Mouse (Mus musculus): ENCODE measurements around the gene Sema4d. TPM values are rescaled to one million over a fixed set of nuclear protein-coding genes. Genes with fewer than 3 reads are reported as not detected.

The Sema4d gene
- total RNA-seq, 2 experiments from 2014 or later = 96.5 to 108 TPM

DNA sequence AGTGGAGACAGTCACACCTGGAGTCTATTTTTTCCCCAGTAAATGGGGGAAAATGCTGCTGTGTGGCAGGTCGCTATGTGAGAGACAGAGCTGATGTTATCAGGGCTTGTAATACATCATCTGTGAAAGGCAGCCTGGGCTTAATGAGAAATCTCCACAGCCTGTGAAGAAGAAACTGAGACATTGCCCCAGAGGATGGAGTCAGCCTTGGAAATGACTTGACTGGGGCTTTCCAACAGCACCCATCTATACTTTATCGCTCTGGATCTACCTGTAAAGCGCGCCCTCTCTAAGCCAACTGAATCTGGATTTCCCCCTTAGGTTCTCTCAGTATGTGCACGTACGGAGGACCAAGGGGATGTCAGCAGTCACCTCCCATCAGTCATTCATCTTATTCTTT lies 21.1 kb upstream of the Sema4d start:
- DNase-seq = no peak

DNA sequence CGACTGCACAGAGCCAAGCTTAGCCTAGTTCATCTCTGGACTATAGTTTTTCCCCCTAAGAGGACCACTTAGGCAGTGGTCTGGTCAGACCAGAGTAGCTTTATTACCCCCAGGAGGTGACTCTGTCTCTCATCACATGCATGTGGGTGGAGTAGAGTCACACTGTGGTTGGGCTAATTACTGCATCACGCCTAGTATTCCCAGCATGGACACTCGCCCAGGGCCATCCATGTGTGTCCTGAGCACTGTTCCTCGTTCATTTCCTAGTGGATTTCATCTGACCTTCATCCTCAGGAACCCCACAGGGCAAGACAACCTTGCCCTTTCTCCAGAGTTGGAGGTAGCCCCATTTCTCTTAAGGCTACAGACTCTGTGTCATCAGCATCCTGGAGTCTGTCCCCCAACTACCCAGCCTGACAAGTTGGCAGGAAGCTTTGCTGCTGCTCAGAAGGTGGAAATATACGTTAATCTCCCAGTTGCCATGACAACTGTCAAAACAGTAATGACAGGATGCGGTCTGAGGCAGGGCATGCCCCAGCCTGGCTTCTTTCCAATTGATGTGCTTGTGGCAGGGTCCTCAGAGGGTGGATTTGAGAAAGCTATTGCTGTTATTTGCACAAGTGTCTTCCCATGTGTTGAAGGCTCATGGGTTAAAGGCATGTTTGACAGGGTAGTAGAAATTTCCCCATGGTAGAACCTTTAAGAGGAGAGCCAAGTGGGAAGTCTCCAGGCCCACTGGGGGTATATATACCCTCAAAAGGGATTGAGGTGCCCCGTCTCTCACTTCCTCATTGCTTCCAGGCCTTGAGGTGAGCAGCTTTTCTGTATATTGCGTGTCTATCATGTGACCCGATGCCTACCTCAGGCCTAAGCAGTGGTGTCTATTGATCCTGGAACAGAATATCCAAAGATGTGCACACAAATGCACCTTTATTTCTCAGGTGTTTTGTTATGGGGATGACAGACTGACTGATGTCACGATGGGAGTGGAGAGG lies 20.4 kb upstream of the Sema4d start:
- DNase-seq = no peak

DNA sequence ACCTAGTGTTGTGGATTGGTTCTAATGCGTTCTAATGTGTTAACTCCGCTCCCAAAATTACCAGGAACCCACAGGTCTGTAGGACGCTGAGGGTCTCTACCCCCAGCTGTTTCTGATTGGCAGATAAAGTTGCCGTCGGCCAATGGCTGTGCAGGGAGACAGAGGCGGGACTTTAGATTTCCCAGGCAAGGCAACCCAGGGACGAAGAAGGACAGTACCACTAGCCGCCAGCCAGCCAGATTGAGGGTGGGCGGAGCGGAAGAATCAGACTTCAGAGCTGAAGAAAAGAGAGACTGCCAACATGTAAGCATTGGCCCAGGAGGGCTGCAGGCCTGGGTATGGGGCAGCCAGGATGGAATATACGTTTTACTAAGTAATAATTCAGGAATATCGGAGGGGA lies 14.6 kb upstream of the Sema4d start:
- no peak for DNase-seq

DNA sequence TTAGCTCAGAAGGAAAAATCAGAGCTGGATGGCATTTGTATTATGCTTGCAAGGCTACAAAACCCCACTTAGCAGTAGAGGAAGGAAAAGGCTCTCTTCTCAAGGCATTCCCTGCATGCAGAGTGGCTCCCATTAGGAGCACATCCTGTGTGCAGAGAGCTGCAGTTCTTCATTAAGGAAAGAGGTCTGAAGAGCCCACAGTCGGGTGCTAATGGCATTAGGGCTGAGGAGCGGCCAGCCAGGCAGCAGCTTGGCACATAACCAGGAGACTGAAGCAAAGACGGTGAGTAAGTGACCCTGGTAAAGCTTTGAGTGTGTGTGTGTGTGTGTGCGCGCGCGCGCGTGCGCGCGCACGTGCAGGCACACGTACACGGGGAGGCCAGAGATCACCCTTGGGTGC lies 12.7 kb upstream of the Sema4d start:
- no peak for DNase-seq

DNA sequence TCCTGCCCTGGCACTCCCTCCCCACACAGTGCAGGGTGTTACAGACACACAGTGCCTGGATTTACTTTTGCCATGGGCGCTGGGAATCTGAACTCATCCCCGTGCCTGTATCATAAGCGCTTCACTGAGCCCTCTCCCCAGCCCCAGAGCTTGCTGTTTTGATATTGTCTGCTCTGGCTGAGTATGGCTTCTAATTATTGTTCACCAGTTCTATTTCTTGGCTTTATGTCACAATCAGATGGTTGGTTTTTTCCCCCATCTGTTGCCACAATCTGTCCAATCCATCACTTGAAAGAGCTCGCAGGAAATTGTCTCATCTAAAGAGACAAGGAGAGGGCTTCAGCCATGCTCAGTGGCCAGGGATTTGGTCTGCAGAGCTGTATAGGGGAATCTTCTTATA lies 12.1 kb upstream of the Sema4d start:
- DNase-seq = peak; percentile 41 to 54

DNA sequence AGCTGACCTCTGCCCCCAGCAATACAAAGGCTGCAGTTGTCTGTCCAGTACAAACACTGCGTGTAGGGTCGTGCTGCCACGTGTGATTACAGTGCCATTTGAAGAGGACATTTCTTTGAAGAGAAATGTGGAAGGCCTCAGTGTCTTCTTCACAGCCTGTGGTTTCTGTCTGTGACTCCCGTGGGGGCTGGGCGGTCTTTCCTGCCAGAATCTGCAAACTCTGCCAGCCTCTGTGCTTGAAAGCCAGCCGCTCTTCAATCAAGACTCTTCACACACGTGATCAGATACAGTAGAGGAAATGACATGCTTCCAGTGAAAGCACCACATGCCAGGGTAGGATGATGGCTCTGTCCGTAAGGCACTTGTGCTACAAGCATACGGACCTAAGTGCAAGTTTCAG lies 7.4 kb upstream of the Sema4d start:
- no peak for DNase-seq

DNA sequence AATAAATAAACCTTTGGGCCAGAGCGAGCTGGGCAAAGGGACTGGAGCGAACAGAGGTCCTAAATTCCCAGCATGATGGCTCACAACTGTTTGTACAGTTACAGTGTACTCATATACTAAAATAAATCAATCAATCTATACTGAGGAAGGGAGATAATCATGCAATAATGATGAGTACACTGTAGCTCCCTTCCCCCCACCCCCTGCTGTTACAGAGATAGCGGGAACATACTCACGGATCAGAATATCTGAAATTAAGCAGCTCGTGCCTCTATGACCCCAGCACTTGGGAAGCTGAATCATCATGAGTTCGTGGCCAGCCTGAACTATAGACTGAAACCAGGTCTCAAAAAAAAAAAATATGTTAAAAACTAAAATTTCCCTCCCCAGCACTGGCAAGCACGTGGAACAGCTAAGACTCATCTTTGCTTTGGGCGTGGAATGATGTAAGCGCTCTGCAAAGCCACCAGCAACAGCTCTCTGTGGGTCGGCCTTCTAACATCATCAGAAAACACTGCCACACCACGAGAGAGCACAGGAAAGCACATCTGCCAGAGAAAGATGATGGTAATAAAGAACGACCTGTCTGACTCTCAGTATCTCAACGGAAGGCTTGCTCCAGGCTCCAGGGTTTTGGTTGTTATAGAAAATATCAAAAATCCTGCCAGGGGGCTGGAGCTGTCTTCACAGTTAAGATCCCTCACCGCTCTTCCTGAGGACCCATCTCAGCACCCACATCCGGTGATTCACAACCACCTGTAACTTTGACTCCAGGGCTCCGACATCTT lies 6.4 kb upstream of the Sema4d start:
- DNase-seq = no peak

DNA sequence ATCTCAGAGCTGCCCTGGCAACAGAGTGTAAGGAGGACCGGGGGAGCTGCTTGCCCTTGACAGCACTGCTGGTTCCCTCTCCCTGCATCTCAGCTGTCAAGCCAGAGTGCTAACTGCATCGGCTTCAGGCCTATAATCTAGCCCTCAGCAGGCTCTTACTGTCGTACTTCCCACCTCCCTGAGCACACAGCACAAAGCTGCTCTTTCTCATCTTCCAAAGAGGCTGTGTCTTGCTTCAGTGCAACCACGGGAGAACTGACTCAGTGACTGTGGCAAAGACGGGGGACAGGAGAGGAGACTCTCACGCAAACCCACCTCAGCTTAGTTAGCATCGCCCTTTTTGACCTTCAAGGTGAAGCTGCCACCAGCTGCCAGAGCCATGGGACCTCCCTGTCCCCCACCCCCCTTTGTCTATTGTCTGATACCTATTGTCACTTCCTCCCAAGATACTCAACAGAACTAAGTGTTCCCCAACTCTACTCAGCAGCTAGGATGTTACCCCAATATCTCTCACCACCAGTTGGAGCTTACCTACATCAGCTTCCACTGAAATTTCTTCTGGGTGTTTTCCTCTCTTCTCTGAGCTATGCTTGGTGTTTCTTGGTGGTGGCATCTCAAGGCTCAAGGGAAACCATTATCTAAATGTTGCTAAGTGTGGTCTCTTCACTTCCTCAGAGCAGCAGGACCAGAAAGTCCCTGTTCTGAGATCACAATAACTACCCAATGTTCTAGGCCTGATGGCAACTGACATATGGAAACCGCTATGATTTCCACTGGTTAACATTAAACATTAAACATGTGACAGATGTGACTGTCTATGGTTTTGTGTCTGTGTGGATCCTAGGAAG lies 4.6 kb upstream of the Sema4d start:
- no peak for DNase-seq

DNA sequence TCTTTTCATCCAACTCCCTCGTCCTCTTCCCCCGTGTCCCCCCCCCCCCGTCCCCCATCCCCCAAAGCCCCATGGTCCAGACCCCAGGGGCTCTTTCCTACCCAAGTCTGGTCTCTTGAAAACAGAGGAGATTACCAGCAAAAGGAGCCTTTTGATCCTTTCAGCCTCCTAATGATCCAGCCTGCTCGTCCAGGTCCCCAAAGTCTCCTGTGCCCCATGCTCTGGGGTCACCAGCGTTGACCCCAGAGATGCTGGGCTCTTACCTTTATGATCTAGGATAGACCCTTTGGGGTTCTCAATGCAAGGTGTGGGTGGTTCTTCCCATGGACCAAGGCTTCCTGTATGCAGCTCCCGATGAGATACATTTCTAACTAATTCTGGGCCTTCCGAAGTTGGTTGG lies 401 bp upstream of the Sema4d start:
- no peak for DNase-seq

DNA sequence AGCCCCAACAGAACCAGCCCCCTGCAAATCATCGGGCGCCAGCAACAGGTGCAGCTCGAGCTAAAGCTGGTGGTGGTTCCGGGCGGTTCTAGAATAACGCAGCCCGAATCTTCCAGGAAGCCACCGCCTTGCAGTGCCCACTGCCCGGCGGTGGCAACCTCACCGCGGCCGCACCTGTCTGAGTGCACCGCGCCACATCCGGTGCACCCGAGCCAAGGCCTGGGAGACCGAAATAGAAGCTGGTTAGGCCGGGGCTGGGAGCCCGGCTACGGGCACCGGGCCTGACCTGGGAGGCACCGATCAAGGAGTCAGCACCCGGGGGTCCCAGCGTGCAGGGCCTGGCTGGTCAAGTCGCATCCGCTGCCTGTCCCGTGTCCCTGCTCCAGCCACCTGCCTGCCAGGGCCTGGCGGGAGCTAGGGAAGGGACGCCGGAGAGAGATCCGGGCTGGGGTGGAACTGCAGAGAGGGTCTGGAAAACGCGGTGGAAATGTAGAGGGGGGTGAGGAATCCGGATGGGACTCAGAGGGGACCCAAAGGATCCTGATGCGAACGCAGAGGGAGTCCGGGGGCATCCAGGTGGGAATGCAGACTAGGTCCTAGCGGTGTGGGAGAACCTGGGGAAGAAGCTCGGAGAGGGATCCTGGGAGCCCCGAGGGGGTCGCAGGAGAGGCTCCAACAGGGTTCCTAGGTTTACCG lies 670 bp downstream of the Sema4d start:
- DNase-seq = peak; percentile 51 to 54

DNA sequence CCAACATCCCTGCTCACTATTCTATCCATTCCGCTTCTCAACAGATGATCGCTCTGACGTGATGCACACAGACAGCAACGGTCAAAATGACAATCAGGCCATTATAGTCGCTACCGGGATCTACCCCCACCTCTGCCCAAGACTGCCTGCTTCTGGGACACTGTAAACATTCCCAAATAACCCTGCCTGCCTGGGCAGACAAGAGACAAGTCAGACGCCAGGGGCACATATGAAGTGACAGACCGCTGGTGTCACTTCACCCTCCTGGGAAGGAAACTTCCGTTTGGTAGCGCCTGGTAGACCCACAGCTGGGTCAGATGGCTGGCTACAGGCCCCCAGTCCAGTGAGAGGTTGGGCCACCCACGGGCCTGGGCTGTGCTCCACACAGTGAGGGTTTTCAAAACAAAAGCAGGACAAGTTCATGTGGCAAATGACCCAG lies 1.4 kb downstream of the Sema4d start:
- DNase-seq = peak; percentile 31 to 48

DNA sequence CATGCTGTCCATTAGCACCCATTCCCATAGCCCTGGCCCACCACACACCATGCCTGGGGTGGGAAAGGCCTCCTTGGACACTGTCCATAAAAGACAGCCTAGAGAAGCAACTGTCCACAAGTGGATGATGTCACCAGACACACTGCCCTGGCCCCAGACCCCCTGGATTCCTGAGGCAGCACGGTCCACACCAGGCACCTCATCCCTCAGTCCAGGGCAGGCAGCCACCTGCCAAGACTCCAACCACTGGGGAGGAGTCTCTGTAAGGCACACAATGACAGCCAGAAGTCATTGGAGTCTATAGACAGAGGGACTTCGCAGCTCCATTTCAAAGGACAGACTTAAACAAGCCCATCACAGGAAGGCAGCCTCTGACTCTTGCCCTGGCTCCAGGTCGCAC lies 1.9 kb downstream of the Sema4d start:
- DNase-seq = no peak

DNA sequence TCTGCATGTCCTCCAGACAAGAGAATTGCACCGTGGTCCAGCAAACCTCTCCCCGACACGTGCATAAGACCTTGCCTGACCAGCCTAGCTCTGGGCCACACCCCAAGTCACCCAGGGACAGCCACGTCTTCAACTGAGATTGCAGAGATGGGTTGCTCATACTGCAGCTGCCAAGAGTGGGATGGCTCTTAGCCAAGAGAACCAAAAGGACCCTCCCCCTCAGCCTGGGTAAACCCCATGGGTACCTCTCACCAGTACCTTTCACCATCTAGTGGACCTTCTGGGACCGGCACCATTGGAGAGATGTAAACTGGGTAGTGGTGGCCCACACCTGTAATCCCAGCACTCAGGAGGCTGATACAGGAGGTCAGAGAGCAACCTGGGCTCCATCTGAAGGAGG lies 2.8 kb downstream of the Sema4d start:
- DNase-seq = no peak

DNA sequence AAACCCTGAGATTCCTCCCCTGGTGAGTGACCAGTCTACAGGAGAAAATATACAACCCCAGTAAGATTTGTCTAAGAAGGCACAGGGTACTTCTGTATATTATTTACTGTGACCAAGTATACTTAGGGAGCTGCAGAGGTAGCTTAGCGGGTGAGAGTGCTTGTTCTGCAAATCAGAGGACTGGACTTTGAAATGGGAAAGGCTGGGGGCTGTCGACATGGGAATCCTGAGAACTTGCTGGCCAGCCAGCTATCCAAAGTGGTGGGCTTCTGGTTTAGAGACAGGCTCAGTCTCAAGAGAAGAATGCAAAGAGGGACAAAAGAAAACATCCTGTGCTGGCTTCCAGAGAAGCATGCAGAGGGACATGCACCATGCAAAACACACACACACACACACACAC lies 5.7 kb downstream of the Sema4d start:
- no peak for DNase-seq

DNA sequence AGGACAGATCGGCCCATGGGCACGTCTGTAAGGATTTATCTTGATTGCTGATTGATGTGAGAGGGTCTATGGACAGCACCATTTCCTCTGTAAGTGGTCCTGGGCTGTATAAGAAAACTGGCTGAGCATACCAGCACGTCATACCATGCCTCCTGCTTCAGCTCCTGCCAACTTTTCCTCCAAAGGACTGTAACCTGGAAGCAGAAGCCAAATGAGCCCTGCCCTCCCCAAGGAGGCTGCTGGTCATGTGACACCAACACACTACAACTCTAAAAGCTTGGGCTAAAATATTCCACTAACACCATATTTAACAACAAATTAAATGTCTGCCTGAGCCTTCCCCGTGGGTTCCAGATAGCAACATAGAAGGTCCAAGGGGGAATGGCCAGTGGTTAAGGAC lies 6.9 kb downstream of the Sema4d start:
- DNase-seq = no peak

DNA sequence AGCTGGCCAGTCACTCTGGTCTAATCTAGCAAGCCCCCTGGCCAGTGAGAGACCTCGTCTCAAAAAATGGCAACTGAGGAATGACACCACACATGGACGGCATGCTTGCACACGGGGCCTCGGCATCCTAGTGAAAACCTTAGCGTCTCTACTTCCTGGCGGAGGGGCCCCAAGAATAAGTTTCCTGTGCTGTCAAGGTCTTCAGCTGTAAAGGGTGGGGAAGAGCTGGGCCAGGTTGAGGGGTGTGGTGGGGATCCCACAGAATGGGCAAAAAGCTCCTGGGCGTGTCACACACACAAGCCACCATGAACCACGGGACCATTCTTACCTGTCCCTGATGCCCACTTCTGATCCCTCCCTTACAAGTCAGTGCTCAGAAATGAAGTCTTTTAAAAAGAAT lies 9.1 kb downstream of the Sema4d start:
- DNase-seq = no peak

DNA sequence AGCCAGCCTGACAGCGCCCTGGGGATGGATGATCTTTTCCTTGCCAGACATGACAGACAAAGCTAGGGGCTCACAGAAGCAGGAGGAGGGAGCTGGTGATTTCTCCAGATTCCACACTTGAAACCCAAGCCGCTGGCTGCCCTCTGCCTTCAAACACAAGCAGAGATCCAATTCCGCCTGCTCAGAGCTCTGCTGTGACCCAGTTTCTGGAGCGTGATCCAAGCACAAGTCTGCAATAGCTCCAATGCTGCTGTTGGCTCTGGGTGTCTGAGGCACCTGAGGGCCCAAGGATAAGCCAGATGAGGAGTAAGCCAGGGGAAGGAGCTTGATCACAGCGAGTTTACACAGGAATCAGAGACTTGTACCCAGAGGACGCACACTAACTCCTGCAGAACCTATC lies 9.7 kb downstream of the Sema4d start:
- DNase-seq = no peak

DNA sequence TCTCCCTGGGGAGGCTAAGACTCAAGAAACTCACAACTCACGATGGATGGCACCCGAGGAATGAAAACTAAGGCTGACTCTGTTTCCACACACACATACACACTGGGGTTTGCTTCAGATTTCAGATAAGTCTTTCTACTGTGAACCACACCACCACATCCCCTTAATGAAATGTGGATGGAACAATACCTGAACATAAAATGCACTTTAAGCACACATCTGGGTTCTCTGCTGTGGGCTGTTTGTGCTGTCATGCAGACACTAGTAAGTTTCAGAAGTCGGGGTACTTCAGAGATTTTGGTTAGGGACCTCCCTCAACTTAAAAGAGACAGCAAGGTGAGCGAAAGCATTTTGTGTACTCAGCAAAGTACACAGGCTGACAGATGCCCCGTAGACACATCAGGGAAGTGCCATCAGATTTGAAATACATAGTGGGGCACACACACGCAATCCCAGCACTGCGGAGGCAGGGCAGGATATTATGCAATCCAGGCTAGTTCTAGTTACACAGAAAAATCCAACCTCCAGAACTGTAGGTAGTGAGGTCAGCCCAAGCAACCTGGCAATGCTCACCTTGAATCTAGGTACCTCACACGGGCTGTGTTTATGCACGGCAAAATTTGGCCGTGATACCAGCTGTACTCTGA lies 12.9 kb downstream of the Sema4d start:
- no peak for DNase-seq

DNA sequence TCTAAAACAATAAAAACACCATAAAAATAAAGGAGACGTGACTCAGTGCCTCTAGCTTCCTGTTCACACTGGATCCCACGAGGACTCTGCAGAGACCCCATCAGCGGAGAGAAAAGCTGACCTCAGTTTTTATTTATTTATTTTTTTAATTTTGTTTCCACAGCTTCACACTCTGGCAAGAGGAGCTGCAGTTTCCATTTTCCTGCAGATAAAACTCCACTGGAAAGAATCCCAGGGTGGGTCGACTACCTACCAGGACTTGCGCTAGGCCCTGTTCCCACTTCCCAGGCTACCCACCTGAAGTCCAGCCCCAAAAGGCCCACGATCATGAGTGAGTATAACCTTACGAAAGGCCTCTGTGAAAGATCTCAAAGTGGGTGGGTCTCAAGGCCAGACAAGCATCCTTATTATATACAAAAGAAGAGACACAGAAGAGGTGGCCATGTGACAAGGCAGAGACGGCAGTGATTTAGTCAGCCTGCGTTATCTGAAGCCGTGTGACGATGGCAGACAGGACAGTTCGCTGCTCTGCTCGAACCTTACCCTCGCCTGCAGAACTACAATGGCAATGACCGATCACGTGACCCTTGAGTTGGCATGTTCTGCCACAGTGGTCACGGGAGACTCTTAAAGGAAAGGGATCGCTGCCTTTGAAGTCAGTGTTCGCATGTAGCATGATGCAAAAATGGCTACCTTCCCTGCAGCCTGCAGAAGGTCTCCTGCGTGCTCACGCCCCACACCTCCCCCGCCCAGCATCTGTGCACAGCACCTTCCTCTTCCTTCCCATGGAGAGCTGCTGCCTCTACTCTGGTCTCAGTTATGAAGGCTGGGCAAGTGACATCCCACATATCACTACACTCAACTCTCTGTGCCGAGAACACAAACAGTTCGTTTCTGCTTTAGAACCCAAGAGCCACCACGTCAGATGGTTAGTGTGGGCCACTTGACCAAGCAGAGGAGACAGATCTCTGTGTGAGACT lies 14.3 kb downstream of the Sema4d start:
- no peak for DNase-seq

DNA sequence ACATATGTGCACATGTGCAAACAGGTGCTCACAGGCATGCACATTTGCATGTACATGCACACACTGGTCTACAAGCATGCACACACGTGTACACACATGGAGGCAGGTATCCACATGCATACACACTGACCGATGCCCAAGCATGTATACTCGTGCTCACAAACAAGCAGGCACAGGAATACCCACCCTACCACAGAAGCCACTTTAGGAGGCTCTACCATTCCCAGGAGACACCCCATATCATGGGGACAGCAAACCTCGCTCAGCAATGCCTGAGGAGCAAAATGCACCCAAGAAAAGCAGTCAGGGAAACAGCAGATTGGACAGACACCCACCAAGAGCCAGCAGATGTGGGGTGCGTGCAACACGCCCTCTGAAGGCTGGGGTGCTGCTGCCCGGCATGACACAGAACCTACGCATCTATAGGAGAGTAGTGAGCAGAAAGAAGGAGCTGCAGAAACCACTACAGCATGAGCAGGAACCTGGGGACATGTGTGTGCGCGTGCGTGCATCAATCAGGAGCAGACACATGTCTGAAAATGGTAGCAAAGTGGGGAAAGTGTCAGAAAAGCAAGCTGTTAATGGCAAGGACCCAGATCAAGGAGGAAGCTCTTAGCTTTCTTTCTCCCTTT lies 15.1 kb downstream of the Sema4d start:
- peak; percentile 40 to 60 for DNase-seq
